Mouse (Mus musculus) adrenal gland, adult 2 months (tissue): ENCODE measurements around the gene Top2b. TPM values are rescaled to one million over a fixed set of nuclear protein-coding genes. Genes with fewer than 3 reads are reported as not detected.

ENCODE experiments used
- DNase-seq: peaks from one replicate; pipeline ENCODE4 v3.0.0; 2021
- polyA plus RNA-seq: library from polyadenylated mRNA; depleted of rRNA; stranded (reverse); fragments of >200 nt; gene quantifications from 2 replicates; pipeline ENCODE4 v1.2.3, GENCODE M21; 2012; rRNA removed
- total RNA-seq, 2 experiments: library from RNA; stranded (reverse); gene quantifications; 2 replicates each; pipeline ENCODE4 v1.2.3; 2021

Gene Top2b
- total and polyA plus RNA-seq, 3 experiments: 4.3 to 80.1 (median 68.7) TPM

GRCm38 (mm10) chr14:16414163-16414562 lies 49.2 kb downstream of the Top2b start:
- DNase-seq: no peak

- DNase-seq: no peak
Measured at GRCm38 (mm10) chr14:16427569-16427968, 62.6 kb downstream of the Top2b start.

GRCm38 (mm10) chr14:16431941-16432499 lies 67.0 kb downstream of the Top2b start:
- no peak for DNase-seq

DNA sequence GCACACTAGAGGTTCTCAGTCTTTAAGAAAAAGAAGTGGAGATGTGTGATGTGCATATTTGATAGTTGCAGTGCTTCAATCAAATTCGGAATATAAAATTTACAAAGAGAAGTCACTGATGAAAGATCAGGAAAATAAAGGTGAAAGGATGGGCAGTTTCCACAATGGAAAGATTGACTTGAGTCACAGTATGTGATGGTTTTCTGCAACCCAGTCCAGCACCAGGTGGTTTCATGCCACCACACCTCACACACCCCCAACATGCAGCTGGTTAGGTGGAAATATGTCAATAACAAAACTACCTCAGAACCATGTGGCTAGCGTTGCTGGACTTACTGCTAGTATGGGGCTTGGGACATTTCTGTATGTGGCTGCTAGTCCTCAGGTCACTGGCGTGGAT lies 67.6 kb downstream of the Top2b start:
- DNase-seq: no peak

GRCm38 (mm10) chr14:16433206-16433605 lies 68.2 kb downstream of the Top2b start:
- no peak for DNase-seq

DNA sequence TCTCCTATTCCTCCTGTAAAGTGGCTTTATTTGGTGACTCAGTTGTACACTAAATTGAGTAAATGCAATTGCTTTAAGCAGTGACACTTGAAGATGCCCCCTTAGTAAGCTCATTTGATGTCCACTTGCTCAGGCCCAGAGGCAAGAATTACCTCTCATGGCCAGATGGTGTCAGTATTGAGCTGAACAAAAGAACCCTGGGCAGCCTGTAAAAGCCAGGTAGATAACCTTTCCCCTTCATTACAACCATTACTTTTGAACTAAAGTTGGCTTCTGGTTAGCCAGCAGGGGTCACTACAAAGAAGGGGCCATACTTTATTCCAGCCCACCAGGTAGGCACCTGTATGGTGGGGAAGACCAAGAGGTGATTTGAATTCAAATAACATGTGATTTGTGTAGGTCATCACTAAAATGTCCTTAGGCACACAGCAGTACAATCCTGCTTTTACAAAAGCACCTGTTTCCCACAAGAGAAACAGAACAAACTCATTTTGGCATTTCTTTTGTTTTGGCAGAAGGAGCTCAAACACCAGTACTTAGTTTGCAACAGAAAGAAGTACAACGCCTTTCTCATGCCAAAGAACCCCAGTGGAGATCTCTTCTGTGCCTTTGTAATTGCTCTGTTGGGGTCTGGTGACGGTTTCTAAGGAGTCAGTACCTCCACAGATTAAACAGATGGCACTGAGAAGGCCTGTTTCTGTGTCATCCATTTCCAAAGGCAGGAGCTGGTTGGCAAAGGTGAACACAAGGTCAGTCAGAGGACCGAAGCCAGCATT lies 69.6 kb downstream of the Top2b start:
- peak; percentile 60 for DNase-seq

GRCm38 (mm10) chr14:16437386-16437785 lies 72.4 kb downstream of the Top2b start:
- DNase-seq: no peak

DNA sequence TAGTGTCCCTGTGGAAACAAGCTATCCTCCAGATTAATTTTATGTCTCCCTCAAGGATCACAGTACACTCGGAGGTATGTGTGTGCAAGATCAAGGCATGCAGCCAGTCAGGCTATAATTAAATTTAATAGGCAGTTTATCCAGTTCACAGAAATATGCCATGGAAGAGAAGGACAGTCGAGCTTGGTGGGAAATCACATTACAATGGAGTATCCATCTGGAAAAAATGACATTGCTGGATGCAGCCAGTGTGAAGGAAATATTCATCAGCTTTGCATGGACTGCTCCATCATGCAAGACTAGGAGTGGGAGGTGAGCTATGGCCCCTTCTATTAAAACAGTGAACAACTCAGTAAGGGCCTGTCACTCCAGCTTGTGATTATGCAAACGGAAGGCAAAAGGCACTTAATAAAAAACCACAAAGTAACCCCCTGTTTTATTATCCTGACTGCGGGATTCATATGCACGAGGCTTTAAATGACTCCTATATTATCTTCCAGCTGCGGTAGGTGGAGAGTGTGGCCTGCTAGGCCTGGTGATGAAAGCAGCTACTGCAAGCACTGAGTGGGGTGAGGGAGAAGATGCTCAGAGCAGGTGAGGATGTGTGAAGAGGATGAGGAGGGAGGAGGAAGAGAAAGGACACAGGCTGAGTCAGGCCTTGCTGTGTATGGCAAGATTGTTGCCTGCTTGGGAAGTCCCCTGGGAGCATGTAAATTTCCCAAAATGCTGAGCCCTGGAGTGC lies 74.6 kb downstream of the Top2b start:
- DNase-seq: no peak

DNA sequence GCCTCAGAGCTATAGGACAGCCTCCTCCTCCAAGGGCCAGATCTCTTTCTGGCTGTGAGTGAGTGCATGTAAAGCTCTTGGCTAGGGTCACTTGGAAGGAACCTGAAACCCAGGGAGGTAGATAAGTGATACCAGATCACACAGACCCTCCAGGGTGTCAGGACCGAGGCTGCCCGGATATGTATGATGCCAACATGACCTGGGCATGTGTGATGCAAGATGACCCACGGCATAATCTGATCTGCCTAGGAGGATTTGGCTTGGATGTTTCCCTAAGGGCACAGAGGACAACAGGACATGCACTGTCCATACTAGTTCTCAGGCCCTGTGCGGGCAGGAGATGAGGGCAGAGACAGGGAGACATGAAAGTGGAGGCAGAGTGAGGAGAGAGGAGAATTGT lies 79.9 kb downstream of the Top2b start:
- DNase-seq: no peak

DNA sequence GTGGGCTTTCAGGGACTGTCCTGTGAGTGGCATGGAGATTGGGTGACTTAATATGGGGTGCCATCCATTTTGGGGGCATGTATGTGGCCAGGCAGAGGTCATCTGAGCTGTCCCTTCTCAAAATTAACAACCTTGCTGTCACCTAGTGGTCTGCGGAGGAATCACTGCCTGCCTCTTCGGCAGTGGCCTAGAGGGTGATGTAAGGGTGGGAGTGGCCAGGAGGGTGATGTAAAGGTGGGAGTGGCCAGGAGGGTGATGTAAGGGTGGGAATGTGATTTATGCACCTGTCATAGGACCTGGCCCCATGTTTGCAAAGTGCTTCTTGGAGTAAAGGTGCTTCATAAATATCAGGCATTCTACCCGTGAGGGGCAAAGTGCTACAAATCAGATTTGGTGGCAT lies 82.6 kb downstream of the Top2b start:
- DNase-seq: no peak

- no peak for DNase-seq
Measured at GRCm38 (mm10) chr14:16448269-16448987, 83.4 kb downstream of the Top2b start.

GRCm38 (mm10) chr14:16478606-16479323 lies 113.8 kb downstream of the Top2b start:
- DNase-seq: no peak

DNA sequence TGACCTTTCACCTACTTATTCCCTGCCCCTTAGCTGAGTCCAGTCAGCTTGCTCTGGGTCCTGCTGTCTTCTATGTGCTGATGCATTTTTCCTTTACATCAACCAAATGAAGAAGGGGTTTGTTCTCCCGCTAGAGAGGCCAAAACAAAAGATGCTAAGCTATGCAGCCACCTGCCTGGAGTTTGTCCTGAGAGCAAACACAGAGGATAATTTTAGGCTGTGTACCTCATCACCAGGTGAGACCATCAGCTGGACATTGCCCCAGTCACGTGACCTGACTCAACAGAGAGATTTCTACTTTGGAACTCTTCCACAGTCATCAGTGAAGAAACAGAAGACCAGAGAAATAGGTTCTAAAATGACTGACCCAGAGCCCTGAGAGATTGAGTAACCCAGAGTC lies 114.5 kb downstream of the Top2b start:
- DNase-seq: no peak

GRCm38 (mm10) chr14:16480621-16481020 lies 115.6 kb downstream of the Top2b start:
- DNase-seq: no peak

- peak; percentile 61 for DNase-seq
Measured at GRCm38 (mm10) chr14:16483656-16484380, 118.8 kb downstream of the Top2b start.

Other genes with a start within 250 kb of the Top2b start
- gene Ngly1, start 115.9 kb upstream of the Top2b start, total RNA-seq: 10 to 100 TPM; 50.6 to 55.0 TPM
- gene Ngly1, start 115.9 kb upstream of the Top2b start, polyA plus RNA-seq: 67.2 and 68.1 TPM in 2 replicates
- 10 to 100 TPM; 16.8 to 19.9 TPM for gene Oxsm, start 115.4 kb upstream of the Top2b start, total RNA-seq
- gene Oxsm, start 115.4 kb upstream of the Top2b start, polyA plus RNA-seq: 5.1 and 5.2 TPM in 2 replicates